Mouse (Mus musculus) heart, adult 8-10 months (tissue): ENCODE data around the gene B4galnt3. TPM values are rescaled to one million over a fixed set of nuclear protein-coding genes. Genes with fewer than 3 reads are reported as not detected.
"Not testable (repeated sequence)": the region's sequence is repeated elsewhere in the genome, so short reads cannot be mapped to it uniquely, and the experiment has no call there.

ENCODE experiments used
- DNase-seq: peaks from one replicate; pipeline ENCODE4 v3.0.0; 2022; ENCODE audit warnings: low spot score
- total RNA-seq, 4 experiments: library from RNA; stranded (reverse); gene quantifications; 2 replicates each; pipeline ENCODE4 v1.2.4; 2022

Gene B4galnt3
- under 1 TPM; 0.09 to 0.47 (median 0.18) TPM for total RNA-seq

DNA sequence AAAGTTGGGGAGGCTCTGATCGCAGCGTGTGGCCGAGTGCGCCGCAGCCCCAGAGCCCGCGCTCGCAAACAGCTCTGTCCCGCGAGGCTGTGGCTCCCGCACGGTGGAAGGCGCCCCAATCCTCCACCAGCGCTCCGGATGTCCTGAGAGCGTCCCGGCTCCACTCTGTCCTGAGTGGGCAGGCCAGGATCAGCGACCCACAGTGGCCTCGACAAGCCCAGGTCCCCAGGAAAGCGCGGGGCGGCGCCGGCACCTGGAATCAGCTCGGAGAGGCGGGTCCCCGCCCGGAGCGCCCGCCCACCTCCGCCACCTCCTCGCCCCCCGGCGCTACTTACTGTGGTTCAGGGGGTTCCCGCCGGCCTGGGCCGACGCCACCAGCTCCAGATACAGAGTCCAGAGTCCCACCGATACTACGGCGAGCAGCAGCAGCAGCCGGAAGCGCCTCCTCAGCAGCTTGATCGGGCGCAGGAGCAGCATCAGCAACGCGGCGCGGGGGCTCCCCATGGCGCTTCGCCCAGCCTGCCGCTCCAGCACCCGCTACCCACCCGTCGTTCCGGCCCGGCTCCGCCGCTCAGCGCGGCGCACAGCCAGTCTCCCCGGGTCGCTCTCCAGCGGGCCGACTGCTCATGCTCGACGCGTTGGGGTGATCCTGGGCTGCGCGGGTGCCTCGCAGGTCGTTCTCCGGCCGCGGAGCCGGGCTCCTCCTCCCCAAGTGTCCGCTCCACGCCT, at the start of gene B4galnt3, which contains the start of gene D330020A13Rik:
TSS of gene B4galnt3 (minus strand) at position 504 of the 729 bp plus-strand sequence.
TSS of gene D330020A13Rik (plus strand) at position 309 of the 729 bp plus-strand sequence.
- no peak for DNase-seq

DNA sequence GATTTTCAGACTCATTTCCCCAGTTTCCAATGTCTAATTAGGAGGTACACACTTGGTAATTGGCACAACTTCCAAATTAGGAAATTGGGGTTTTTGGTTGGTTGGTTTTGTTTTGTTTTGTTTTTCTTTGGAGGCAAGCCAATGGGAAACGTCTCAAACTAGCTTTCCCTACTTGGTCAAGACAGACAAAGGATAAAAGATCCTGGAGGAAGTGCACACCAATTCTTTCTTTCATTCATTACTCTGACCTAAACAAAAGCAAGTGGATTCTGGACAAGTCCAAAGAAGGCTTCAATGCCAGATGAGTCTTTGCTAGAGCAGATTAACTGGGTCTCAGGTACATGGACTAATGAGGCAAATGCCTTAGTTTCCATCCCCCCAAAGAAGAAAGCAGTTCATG, 49.6 kb upstream of the B4galnt3 start:
- DNase-seq, result no peak

GRCm38 (mm10) chr6:120332351-120332750, 38.0 kb upstream of the B4galnt3 start:
- no peak for DNase-seq

DNA sequence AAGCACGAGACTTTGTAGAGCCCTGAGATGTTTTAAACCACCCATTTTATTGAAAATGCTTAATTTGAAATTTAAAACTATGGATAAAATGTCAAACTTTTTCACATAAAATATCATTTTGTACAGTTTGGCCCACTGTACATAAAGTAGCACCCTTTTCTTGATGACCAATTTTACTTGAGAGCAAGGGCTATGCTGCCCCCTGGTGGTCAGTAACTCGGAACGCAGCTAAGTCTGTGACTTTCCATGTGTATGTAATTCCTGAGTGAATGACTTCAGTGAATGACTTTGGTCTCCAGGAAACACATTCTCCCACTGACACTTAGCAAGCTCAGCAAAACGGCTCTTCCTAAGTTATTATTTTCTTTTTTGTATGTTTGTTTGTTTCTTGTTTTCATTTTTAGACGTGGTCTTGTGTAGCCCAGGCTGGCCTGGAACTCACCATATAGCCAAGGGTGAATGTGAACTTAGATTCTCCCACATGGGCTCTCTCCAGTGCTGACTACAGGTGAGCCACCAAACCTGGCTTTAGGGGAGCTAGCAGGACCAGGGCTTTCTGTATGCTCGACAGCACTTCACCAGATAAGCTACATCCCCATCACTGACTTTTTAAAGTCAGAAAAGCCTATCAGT, 30.1 kb upstream of the B4galnt3 start:
- peak; percentile 38 for DNase-seq

DNA sequence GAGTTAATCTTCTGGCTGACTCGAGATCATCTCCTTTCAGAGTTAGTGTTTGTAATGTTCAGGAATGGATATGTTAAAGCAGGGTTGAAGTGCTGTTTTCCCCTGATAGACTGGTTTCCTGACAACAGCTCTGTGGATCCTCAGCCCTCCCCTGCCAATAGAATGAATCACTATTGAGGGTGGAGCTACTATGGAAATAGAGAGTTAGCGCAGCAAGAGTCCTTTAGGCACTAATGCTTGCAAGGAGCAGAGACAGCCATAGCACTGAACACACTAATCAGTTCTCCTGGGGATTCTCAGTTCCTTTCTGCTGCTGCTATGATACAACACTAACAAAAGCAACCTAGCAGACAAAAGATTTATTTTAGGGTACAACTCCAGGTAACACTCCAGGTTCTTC, 26.0 kb upstream of the B4galnt3 start:
- no peak for DNase-seq

DNA sequence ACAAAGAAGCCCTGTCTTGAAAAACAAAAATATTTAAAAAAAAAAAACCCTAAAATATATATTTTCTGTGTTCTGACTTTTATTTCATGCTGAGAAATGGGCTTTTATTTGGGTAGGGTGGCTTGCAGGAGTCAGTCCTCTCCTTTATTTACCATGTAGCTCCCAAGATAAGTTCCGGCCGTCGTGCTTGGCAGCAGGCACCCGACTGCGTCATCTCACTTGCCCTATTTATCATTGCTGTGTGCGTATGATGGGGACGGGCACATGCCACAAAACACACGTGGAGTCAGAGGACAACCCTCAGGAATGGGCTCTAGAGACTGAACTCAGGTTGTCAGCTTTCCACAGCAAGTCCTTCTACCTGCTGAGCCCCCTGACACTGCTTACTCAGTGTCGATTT, 24.8 kb upstream of the B4galnt3 start:
- DNase-seq, result no peak

DNA sequence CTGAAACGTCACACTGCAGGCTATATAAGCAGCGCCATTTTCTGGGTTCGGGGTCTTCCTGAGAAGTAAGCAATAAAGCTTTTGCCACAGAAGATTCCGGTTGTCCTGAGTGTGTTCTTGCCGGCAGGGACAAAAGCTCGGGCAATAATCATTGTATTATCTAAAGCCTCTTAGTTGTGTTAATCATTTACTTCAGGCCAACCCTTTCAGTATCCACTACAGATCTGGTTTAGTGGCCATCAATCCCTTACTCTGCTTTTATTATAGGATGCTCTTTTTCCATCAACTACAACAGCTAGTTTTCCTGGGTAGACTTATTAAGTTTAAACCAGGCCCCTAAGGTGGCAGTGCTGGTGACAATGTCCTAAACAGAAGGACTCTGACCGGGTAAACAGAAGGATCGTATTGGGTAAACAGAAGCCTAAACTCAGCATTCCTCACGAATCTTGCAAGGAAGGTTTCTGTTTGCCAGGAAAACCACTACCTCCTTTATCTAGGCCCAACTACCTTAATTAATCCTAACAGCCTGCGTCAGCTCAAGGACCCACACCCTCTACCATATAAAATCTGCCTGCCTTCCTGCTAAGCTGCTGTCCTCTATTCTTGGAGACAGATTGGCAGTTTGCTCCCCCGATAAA, 24.1 kb upstream of the B4galnt3 start:
- no peak for DNase-seq

DNA sequence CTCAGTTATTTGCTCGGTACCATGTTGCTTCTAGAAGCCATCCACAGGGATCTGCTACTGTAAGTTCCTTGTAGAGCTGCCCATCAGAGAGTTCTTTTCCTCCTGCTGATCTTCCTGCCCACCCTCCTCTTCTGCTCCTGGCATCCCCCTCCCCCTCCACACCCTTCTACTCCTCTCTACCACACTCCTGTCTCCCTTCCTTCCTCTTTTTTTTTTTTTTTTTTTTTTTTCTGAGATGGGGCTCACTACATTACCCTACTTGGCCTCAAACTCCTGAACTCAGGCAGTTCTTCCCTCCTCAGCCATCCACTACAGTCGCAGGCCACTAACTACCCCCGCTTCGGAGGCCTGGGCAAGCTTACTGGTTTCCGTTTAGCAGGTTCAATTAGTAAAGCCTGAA, 18.1 kb upstream of the B4galnt3 start:
- DNase-seq, result no peak

GRCm38 (mm10) chr6:120309787-120310186, 15.4 kb upstream of the B4galnt3 start:
- DNase-seq, result no peak

- no peak for DNase-seq
These were observed 15.0 kb upstream of the B4galnt3 start for GRCm38 (mm10) chr6:120309338-120309737.

DNA sequence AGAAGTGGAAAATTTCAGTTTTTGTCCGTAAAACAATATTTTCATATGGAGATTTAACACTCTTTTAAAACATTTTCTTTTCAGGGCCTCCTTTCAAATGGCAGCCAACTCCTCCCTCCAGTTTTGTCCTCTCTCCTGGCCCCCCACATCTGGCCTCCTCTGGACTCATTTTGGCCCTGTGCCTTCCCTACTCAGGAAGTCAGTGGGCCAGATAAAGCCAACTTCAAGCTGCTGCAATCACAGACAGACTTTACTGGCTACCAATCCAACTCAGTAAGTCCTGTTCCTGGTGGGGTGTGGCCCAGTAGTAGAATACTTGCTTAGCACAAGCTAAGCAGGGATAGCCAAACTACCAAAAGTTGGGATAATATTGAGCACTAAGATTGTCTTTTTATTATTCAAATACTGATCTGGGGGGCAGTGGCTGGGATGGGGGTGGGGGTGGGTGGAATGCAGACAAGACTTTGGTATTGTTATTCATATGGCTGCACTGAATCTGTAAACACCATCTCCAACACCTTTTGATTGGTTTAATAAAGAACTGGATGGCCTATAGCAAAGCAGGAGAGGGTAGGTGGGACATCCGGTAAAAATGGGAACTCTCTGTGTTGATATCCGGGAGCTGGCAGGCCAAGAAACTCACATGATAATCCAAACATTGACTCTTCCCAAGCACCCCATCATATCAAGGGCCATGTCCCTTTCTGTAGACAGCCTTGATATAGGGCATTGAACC, 12.7 kb upstream of the B4galnt3 start:
- no peak for DNase-seq

- peak; percentile 15 for DNase-seq
These were observed 8.5 kb upstream of the B4galnt3 start for GRCm38 (mm10) chr6:120302755-120303316.

GRCm38 (mm10) chr6:120301137-120301536, 6.8 kb upstream of the B4galnt3 start:
- DNase-seq, result no peak

GRCm38 (mm10) chr6:120296589-120296988, 2.2 kb upstream of the B4galnt3 start:
- DNase-seq, result not testable (repeated sequence)

DNA sequence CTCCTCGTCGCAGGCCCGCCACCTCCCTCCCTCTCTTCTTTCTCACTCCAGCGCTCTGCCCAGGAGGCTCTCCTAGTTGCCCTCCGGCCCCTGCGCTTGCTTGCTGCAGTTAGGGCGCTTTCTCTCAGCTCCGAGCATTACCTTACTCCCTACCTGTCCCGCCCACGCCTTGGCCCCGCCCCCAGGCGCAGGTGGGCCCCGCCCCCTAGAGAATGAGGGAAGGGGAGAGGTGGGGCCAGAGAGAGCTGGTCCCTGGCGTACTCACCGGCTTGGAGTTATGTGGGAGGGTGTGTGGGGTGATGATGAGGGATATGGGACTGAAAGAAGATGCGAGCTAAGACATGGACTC, 400 bp upstream of the B4galnt3 start:
- DNase-seq, result no peak

DNA sequence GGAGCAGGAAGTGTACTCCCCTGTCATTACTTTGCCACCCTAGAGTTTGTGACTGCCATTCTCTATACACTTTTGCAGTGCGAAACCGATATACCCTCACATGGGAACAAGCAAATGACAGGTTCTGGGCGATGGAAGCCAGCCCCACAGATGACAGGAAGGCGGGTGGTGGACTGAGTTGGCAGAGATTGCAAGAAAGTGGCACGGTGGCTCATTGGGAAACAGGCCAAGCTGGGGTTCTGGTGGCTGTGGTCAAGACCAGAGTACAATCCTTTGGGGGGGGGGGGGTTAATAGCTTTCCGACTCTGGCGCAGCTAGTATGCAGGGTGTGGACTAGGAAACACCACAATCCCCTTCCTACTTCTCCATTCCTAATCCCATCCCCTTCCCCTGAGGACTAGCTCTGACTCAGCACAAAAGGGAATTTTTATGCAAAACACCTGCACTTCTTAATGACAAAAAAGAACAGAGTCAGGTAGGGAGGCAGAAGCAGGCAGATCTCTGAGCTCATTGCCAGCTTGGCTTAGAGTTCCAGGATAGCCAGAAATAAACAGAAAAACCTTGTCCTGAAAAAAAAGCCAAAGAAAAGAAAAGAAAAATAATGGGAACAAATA, 2.9 kb downstream of the B4galnt3 start:
- DNase-seq, result no peak

DNA sequence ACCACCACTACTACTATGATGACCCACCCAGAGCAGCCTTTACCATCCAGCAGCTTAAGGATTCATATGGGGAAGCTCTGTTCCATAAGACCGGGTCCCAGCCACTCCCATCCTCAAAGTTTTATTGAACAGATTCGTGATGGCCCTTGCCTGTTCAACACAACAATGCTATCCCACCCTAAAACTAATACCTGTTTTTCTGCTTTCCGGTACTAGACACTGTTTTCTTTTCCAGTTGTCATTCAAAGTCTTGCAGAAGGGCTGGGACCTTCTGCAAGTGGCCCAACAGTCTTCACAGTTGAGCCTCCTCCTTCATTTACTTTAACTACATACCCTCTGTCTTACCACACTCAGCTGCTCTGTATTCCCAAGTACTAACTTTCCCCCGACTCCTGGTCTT, 4.9 kb downstream of the B4galnt3 start:
- no peak for DNase-seq

DNA sequence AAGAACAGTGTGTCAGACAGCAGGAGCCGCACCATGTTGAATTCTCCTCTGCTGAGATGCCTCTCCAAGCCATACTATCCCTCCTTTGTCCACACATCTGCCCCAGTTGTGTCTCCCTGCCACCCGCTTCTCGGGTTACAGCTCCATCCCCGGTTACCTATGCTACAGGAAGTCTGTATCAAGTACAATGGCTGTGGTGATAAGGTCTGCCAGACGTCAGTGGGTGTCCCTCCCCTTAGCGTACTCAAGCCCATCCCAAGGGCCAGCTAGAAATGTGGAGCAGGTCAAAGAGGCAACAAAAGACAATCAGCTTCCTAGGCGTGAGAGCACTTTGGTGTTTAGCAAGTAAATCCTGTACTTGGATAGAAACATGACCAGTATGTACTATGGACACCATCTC, 5.8 kb downstream of the B4galnt3 start:
- DNase-seq, result no peak

DNA sequence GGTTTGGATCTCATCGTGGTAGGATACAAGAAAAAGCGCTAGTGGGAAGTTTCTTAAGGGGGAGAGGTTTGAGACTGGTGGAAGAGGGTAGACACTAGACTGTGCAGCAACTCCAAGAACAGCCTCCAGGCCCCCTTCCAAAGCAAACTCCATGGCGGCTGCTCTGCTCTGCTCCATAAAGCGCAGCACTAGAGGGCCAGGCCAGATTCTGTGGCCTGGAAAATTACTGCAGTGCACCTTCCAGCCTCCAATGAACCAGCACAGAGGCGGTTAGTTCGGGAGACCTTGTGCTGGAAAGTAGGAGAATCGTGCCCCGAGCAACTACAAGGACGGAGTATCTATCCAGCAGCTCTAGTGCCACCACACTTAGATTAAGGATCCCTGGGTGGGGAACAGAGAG, 7.1 kb downstream of the B4galnt3 start:
- DNase-seq, result no peak

GRCm38 (mm10) chr6:120276874-120277449, 17.4 kb downstream of the B4galnt3 start:
- no peak for DNase-seq

DNA sequence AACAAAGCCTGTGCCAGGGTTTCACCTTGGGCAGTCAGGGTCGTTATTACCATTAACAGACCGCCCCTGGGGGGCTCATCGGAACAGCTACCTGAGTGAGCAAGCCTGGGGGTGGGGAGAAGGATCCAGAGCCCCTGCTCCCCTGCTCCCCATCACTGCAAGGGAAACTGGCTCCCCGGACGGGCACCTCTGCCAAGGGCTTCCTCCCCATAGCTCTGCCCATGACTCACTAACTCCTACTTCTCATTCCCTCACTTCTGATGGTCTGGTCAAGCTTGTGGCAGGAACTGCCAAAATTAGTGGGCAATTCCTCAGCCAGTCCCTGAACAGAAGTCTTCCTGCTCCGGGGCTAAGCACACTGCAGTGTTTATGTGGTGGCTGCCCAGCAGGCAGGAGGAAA, 19.1 kb downstream of the B4galnt3 start:
- no peak for DNase-seq
